Mouse (Mus musculus): ENCODE measurements around the gene Gm5861. TPM values are rescaled to one million over a fixed set of nuclear protein-coding genes. Genes with fewer than 3 reads are reported as not detected.
"Not testable (repeated sequence)": the region's sequence is repeated elsewhere in the genome, so short reads cannot be mapped to it uniquely, and the experiment has no call there.

Gene Gm5861
- not detected in 2 replicates for polyA plus RNA-seq (2016; fragmentation: Nextera tagmentation; extraction: Ambion mirVana)

GRCm38 (mm10) chr5:11182772-11183171 lies at the start of gene Gm5861:
Gene Gm5861, plus strand, starts transcription at chr5:11183072.
- WGBS: 72% methylated on average over 3 of the region's 3 CpGs
- H3K27me3 ChIP-seq (replicated peaks; ENCODE audit: low read depth, poor library complexity, severe bottlenecking); H3K4me3 ChIP-seq; H3K36me3 ChIP-seq (replicated peaks); H3K9me3 ChIP-seq; H3K4me1 ChIP-seq; H3K27ac ChIP-seq (replicated peaks); DNase-seq (ENCODE audit: low spot score): not testable (repeated sequence)

DNA sequence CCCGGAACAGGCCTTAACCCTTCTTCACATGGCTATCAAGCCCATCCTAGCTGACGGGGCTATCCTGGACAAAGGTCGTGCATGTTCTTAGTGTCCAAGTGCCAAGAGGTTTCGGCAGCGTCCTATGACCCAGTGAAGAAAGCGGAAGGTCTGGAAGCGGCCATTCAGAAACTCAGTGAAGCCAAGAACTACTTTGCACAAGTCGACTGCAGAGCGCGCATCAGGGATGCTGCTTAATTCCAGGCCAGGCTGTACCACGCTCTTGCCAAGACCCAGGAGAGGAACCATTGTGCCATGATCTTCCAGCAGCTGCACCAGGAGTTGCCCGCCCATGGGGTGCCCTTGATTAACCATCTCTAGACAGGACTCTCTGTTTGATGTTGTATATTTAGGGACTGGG lies 44.8 kb upstream of the Gm5861 start:
- not testable (repeated sequence) for H3K4me3 ChIP-seq; H3K4me1 ChIP-seq; DNase-seq (ENCODE audit: low spot score); H3K27ac ChIP-seq (replicated peaks); H3K36me3 ChIP-seq (replicated peaks); H3K9me3 ChIP-seq; H3K27me3 ChIP-seq (replicated peaks; ENCODE audit: low read depth, poor library complexity, severe bottlenecking)
- WGBS: 96% methylated on average over 12 of the region's 12 CpGs

Other genes starting within 250 kb of the Gm5861 start
- not detected in 2 replicates for gene Gm8871, start 235.3 kb upstream of the Gm5861 start, polyA plus RNA-seq (2016; fragmentation: Nextera tagmentation; extraction: Ambion mirVana)
- gene Gm8857, start 235.3 kb upstream of the Gm5861 start, polyA plus RNA-seq (2016; fragmentation: Nextera tagmentation; extraction: Ambion mirVana): not detected in 2 replicates
- gene Gm8879, start 55.4 kb upstream of the Gm5861 start, polyA plus RNA-seq (2016; fragmentation: Nextera tagmentation; extraction: Ambion mirVana): not detected in 2 replicates
- not detected in 2 replicates for gene Gm8890, start 73.0 kb downstream of the Gm5861 start, polyA plus RNA-seq (2016; fragmentation: Nextera tagmentation; extraction: Ambion mirVana)
- gene Speer1, start 158.4 kb downstream of the Gm5861 start, polyA plus RNA-seq (2016; fragmentation: Nextera tagmentation; extraction: Ambion mirVana): not detected in 2 replicates
- gene Gm8897, start 233.3 kb downstream of the Gm5861 start, polyA plus RNA-seq (2016; fragmentation: Nextera tagmentation; extraction: Ambion mirVana): not detected in 2 replicates